Comparison of ENCODE assay signal across 33 mouse cellular contexts in genomic region chr3:145158441-145158840, GRCm38 (mm10). TPM values are rescaled to one million over a fixed set of nuclear protein-coding genes. Genes with fewer than 3 reads are reported as not detected.
"Had no signal": no experiment of that assay in that cellular context is flagged by ENCODE, and none has a peak within 500 bp of the region (broad histone marks: within the 10 kb centered on the region; RNA-seq: fewer than 3 reads in every experiment).

No protein-coding gene starts in this region.

- H3K9me3 ChIP-seq: limb, embryonic 10.5 days; limb, embryonic 15.5 days; liver, embryonic 12.5 days; liver, embryonic 13.5 days; liver, embryonic 15.5 days; lung, embryonic 15.5 days; midbrain, embryonic 12.5 days; midbrain, embryonic 13.5 days; neural tube, embryonic 12.5 days had no signal

- H3K9ac ChIP-seq: limb, embryonic 12.5 days; limb, embryonic 13.5 days; limb, embryonic 15.5 days; liver, embryonic 12.5 days; liver, embryonic 13.5 days; liver, embryonic 14.5 days; liver, embryonic 15.5 days; liver, postnatal 0 days; lung, embryonic 14.5 days; lung, embryonic 15.5 days; midbrain, embryonic 12.5 days; midbrain, embryonic 13.5 days; neural tube, embryonic 12.5 days had no signal

- H3K27ac ChIP-seq: left cerebral cortex, adult 2 months; limb, embryonic 10.5 days; limb, embryonic 12.5 days; limb, embryonic 13.5 days; limb, embryonic 15.5 days; liver, embryonic 12.5 days; liver, embryonic 13.5 days; liver, embryonic 14.5 days; liver, embryonic 15.5 days; lung, embryonic 15.5 days; macrophage; midbrain, embryonic 10.5 days; midbrain, embryonic 12.5 days; midbrain, embryonic 13.5 days; neural tube, embryonic 12.5 days had no signal

- H3K36me3 ChIP-seq: liver, embryonic 13.5 days; liver, embryonic 15.5 days; neural tube, embryonic 12.5 days had no signal

- ATAC-seq: liver, embryonic 12.5 days; liver, postnatal 0 days; lung, postnatal 0 days; midbrain, embryonic 13.5 days; midbrain, embryonic 16.5 days had no signal

- H3K4me2 ChIP-seq: limb, embryonic 12.5 days; limb, embryonic 13.5 days; limb, embryonic 15.5 days; liver, embryonic 11.5 days; liver, embryonic 12.5 days; liver, embryonic 13.5 days; liver, embryonic 15.5 days; lung, embryonic 14.5 days; lung, embryonic 15.5 days; midbrain, embryonic 12.5 days; midbrain, embryonic 13.5 days; neural tube, embryonic 12.5 days had no signal

- DNase-seq: left cerebral cortex, postnatal 4 days; liver; liver, embryonic 13.5 days; liver, postnatal 0 days; lung, adult 18-20 months; lung, adult 2 months; lung, embryonic 14.5 days; lung, postnatal 10 days; lung, postnatal 14 days; lung, postnatal 36 days; lung, postnatal 4 days; midbrain, embryonic 14.5 days had no signal

- H3K27me3 ChIP-seq: limb, embryonic 12.5 days; limb, embryonic 13.5 days; limb, embryonic 15.5 days; liver, embryonic 12.5 days; liver, embryonic 13.5 days; liver, embryonic 15.5 days; lung, embryonic 15.5 days; megakaryocyte, embryonic 14.5 days; midbrain, embryonic 12.5 days; midbrain, embryonic 13.5 days; neural tube, embryonic 12.5 days had no signal

- H3K4me3 ChIP-seq: left cerebral cortex, adult 2 months; limb, embryonic 10.5 days; limb, embryonic 12.5 days; limb, embryonic 13.5 days; limb, embryonic 15.5 days; liver, embryonic 12.5 days; liver, embryonic 13.5 days; liver, embryonic 15.5 days; lung, embryonic 15.5 days; megakaryocyte, embryonic 14.5 days; midbrain, embryonic 10.5 days; midbrain, embryonic 12.5 days; midbrain, embryonic 13.5 days; myocyte; neural tube, embryonic 12.5 days had no signal

- H3K4me1 ChIP-seq: limb, embryonic 10.5 days; limb, embryonic 12.5 days; limb, embryonic 13.5 days; liver, embryonic 12.5 days; liver, embryonic 13.5 days; liver, embryonic 15.5 days; lung, embryonic 15.5 days; midbrain, embryonic 10.5 days; midbrain, embryonic 12.5 days; midbrain, embryonic 13.5 days; neural tube, embryonic 12.5 days had no signal

RNA-seq across cellular contexts. Expression of gene Clca2, which starts 59.2 kb away (rescaled TPM):
- polyA plus RNA-seq: liver, adult 2 months; liver, embryonic 12.5 days; liver, embryonic 13.5 days; liver, embryonic 14.5 days; liver, embryonic 15.5 days; liver, embryonic 16.5 days; liver, postnatal 0 days; macrophage; midbrain, embryonic 13.5 days; midbrain, embryonic 14.5 days had no signal
